Mouse (Mus musculus): ENCODE data around the gene Ube3b. TPM values are rescaled to one million over a fixed set of nuclear protein-coding genes. Genes with fewer than 3 reads are reported as not detected.

Gene Ube3b
- total RNA-seq (2021) = 10 to 100 TPM; 65.9 to 79.5 TPM
- long read RNA-seq, experiment 1, full-length matches to known transcripts = 2 of 18 reads
- long read RNA-seq, experiment 1, partial matches to known transcripts = 15 of 18 reads
- long read RNA-seq, experiment 1, other reads (novel, unspliced or antisense) = 1 of 18 reads
- long read RNA-seq, experiment 2, full-length matches to known transcripts = 24 of 45 reads
- long read RNA-seq, experiment 2, partial matches to known transcripts = 17 of 45 reads
- long read RNA-seq, experiment 2, other reads (novel, unspliced or antisense) = 4 of 45 reads

DNA sequence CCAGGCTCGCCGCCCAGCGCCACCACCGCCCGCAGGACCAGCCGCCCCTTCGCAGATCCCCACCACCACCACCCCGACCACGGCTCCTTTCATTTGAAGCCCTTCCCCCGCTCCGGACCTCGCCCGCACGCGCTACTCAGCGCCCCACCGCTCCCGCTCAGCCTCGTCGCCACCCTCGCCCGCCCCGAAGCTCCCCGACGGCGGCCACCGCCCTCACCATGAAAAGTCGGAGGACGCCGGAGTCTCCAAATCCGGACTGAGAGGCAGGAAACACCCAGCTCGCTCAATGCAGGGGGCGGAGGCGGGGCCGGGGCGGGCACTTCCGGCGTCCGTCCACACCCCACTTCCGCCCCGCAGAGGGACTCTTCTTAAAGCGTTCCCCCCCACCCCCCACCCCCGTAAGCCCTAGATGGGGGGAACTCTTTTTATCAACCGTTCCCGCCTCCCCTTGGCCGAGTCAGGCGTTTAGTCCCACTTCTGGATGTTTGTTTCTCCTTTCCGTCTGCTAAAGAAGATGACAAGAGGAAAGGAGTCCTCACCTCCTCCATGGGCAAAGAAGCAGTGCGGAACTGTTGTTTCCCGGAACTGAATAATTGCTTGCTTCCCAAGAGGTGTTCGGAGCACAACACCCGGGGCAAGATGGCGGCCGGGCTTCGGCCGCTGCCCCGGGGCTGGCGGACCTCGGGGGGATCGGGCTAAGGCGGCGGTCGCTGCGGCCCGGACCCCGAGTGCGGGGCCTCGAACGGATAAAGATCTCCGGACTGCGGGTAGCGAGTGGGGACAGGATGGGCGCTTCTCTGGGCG, at the start of gene Ube3b, which contains the start of gene Kctd10:
Ube3b (plus strand) TSS at position 399 of the 804 bp plus-strand sequence.
Kctd10 (minus strand) TSS at position 300 of the 804 bp plus-strand sequence.
- peak; percentile 93 for DNase-seq

DNA sequence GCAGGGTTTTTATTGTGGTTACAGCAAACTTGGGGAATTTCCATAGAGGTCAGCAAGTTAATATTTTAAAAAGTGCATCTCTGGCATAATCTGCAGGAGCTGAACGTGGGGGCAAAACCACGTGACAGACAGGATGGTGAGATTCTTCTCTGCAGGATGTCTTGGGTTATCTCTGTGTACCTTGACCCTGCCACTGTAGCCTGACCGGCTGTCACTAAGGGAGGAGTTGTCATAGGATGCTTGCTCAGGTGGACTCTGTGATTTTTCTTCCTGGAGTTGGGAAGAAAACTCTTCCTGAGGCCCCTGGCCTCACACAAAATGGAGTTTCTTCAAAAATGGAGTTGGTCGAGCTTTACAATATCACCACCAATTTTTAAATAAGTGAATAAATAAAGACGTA, 37.4 kb upstream of the Ube3b start:
- DNase-seq = no peak

DNA sequence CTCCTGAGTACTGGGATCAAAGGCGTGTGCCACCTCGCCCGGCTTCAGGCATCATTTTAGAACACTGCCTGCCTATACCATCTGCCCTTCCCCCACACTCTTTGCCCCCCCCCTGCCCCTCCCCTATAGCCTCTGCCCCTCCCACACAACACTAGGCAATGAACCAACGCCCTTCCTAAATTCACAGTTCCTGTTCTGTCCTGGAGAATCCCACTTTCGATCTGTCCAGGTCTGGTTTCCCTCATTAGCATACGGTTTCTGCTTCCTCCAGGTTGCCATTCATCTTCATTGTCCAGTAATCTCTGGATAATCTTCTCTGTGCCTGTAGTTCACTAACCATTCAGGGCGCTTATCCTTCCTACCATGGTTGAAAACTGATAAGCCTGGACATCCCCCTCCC, 36.8 kb upstream of the Ube3b start:
- DNase-seq = no peak

DNA sequence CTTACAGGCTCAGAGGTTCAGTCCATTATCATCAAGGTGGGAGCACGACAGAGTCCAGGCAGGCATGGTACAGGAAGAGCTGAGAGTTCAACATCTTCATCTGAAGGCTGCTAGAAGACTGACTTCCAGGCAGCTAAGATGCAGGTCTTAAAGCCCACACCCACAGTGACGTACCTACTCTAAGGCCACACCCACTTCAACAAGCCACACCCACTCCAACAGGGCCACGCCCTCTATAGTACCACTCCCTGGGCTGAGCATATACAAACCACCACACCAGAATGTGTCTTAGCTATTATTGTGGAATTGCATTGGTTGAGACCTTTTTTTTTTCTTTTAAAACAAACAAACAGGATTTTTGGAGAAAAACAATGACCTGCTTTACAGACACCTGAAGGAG, 34.9 kb upstream of the Ube3b start:
- no peak for DNase-seq

DNA sequence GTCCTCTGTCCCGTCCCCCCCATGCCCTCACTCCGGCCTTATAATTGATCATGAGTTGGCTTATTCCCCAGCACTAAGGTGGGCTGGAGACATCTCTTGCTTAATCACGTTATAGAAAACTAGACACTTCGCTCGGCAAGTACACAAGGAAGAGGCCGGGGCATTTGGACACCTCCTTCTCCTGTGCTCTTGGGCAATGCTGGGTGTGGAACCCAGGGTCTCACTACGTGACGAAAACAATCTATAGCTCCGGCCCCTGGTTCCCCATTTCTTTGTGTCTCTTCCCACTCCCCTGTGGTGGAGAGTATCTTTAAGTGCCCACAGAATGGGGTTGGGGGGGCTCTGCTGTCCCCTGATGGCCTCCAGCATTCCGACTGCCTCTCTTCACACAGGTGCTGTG, 33.4 kb upstream of the Ube3b start:
- DNase-seq = no peak

DNA sequence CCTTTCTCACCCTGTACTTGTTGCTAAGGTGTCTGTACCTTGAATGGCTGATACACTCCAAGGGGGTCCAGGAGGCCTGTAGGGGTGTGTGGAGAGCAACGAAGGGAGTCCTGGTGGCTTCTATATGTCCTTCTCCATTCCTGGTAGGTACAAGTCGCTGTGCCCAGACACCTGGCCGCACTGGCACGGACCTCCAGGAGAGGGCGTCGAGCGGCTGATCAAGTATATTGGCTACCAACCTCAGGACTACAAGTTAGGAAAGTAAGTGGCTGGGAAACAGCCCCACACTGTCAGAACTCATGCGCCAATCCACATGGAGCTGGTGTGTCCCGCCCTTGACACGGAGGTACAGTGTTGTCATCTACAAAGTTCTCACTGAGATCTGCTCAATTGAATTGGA, 28.9 kb upstream of the Ube3b start:
- no peak for DNase-seq

DNA sequence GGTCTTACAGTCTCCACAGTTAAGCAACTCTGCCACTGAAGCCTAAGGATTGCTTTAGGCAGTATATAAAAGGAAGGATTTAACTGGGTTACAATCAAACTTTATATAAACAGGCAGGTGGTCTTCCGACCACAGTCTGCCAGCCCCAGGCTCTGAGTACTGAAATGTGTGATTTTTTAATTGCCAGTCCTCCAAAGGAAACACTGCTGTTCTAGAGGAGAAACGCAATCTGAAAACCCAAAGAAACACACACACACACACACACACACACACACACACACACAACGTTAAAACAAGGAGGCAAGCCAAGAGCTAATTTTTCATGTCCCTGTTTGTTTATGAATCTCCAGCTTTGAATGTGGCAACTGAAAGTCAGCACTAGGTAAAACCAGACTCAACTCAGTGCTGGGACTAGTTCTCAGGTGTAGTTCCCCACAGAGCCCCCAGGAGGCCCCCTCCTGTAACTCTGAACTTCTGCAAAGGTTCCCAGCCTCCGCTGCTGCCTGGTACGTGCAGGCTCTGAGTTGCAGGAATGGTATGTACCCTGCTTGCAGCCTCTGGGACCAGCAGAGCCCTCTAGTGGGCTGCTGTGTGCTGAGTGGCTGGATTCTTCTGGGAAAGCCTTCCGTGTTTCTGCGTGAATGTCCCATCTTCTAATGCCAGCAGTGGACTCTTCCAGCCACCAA, 24.0 kb upstream of the Ube3b start:
- DNase-seq = peak; percentile 81

DNA sequence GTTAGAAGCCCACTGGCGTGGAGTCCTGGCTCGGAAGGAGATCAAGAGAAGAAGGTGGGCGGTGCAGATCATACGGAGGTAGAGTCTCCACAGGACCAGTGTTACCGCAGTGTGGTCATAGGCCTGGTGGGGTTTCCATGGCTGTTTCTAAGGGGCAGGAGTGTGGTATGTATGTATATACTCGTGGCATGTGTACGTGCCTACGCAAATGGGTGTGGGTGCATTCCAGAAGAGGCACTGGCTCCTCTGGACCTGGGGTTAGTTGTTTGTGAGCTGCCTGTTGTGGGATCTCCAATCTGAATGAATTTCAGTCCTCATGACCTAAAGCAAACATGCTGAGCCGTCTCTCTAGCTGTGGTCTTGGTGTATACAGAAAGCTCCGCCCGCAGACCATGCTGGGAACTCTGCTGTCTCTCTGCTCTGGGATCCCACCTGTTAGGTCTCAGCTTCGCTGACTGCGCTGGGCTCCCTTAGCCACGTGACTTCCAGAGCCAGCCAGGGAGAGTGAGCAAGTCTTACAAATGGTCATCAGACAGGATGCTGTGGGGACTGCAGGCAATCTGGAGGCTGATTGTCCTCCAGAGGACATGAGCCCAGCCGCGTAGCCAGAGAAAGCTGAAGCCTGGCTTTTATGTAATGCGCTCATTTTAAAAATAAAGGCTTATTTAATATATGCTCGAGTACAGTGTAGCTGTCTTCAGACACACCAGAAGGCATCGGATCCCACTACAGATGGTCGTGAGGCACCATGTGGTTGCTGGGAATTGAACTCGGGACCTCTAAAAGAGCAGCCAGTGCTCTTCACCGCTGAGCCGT, 23.3 kb upstream of the Ube3b start:
- no peak for DNase-seq

DNA sequence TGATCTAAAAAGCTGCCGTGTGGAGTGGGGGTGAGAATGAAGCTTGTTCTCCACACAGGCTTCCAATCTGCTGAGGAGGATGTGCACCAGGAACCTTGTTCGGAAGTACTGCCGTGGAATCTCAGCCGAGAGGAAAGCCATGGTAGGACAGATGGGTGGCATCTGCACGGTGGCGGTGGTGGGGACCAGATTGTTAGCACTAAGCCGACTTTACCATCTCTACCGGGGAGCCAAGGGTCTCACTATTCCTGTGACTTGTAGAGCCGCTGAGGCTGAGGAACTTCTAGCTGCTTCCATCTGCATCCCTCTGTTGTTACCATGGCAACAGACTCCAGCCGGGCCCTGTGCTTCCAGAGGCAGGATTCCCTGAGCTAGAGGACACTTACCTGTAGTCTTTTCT, 21.6 kb upstream of the Ube3b start:
- DNase-seq = no peak

DNA sequence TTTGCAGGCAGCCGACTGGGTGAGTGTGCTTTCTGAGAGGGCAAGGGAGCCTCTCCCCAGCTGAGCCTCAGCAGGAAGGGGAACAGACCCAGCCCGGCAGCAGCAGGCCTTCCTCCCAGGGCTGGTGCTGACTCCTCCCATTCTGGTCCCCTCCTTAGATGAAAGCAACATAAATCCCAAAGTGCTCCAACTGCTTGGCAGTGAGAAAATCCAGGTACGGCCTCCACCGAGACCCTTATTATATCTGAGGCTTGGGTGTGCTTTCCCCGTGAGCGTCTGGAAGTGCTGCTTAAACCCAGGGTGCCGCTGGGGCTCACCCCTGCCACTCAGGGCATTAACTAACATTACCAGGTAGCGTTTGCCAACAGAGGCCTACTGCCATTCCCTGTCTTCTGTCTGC, 20.8 kb upstream of the Ube3b start:
- DNase-seq = no peak

DNA sequence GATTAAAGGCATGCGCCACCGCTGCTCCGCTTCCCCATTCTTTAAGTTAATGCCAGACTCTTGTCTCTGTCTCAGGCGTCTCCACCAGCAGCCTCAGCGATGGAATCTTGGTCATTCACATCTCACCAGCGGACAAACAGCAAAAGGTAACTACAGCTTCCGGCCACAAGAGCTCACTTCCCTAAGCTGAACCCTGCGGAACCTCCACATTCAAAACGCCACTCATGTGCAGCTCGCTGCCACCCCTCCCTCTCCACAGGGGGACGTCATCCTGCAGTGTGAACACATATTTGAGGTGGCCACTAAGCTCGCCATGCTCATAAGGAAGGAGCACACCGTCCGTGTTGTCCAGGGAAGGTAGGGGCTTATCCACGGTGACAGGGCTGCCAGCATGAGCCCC, 19.4 kb upstream of the Ube3b start:
- no peak for DNase-seq

DNA sequence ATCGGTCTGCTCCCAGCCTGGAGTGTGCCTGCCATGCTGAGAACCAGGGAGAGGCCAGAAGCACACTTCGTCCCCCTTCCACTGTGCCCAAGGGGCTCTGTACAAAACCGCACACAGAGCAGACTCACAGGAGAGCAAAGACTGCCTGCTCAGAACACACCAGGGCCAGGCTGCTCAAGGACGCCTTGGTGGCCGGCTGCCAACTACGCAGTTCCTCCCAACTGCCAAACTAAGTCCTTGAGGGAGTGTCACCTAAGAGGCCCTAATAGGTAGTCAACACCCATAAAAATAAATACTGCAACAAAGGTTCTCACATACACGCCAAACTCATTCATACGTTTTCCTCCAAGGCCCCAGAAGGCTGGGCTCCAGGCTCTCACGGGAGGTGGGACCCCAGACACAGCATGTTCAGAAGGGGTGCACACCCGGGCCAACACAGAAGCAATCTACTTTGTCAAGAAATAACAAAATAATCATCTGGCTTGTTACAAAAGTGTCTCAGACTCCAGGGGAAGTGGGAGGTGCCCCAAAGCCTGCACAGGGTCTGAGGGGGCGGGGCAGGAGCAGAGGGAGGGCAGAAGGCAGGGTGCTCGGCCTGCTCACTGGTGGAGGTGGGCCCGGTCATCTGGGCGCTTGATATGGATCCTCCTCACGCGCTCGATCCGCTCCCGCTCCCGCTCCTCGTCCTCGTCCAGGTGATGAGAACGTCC, 15.2 kb upstream of the Ube3b start:
- peak; percentile 78 for DNase-seq

DNA sequence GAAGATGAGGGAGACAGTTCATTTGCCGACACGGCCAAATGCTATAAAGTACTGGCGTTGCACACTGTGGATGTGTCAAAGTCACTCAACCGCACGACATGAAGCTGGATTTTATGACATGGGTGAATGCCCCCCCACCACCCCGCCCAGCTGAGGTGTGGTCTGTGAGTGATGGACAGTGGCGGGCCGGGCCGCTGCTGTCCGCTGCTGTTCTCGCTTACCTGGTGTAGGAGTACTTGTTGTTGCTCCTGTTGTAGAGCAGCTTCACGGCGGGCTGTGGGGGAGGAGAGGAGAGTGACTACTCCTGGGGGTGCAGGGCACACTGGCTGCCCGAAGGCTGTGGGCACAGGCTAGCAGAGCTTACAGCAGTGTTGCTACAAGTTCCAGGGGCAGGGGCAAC, 12.3 kb upstream of the Ube3b start:
- DNase-seq = no peak

DNA sequence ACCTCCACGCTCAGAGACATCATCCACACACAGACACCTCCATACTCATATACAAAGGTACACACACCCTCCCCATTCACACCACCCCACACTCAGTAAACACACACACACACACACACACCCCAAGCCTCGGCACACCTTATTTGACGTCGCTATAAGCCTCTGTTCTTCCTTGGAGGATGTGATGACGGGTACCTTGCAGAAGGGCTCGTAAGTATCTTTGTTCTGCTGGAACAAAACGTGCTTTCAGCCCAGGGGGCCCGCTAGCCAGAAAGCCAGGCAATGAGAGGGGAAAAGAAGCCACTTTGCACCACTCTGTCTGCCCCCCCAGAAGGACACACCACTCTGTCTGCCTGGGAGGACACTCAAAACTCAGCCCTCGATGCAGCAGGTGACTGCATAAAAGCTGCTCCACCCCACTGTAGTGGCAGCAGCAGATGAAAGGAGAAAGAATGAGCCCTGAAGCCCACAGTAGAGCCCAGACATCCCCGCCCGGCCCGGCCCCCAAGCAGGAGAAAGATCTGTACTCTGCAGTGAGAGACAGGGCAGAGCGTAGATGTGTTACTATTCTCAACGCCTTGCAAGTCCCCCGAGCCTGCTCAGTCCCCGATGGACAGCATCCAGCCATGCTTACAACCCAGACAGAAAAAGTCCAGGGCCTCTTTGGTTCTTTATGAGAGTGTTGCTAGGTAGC, 11.5 kb upstream of the Ube3b start:
- DNase-seq = no peak

DNA sequence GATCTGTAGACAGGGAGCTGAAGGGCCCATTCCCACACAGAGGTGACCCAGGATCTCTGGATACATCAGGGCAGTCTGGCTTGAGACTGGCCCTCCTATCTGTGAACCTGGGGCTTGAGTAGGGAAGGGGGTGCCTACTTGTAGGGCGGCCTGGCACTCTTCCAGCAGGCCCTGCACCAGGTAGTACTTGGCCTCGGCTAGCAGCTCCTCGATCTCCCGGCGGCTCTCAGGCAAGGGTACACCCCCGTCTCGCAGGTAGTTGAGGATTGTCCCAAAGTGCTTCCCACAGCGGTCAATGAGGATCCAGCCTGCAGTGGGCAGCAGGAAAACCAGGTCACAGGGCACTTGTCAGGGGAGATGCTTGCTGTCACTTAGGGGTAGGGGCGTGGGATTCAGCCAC, 10.5 kb upstream of the Ube3b start:
- DNase-seq = no peak

DNA sequence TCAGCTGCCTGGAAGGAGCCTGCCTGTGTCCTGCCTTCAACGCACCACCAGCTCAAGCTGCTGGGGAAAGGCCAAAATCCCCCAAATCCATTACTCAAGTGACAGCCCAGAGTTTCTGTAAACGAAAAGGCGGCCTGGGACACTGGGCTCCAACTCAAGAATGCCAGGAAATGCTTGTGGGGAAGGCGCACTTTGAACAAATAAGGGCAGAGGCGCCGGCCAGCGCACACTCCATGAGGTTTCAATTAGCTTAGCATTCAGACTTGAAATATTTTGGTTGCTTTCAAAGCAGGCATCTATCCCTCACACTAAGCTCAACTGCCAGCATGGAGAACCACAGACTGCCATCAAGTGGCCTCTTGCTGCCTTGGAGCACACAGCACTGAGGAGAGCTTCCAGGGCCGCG, 10.0 kb upstream of the Ube3b start:
- no peak for DNase-seq

DNA sequence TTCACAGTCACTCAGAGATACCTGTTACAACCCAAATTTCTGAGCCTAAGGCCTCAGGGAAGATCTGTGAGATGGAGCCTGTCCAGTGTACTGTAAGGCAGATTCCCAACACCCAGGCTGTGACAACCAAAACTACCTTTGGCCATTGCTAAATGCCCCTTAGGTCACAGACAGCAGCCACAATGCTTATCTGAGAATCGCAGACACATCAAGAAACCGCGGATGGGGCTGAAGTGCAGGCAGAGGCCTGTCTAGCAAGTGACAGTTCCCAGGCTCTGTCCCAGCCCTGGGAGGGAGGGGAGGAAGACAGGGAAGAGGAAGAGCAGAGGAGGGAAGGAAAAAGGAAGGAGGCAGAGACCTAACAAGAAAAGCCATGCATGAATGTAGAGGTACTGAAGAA, 9.1 kb upstream of the Ube3b start:
- no peak for DNase-seq

DNA sequence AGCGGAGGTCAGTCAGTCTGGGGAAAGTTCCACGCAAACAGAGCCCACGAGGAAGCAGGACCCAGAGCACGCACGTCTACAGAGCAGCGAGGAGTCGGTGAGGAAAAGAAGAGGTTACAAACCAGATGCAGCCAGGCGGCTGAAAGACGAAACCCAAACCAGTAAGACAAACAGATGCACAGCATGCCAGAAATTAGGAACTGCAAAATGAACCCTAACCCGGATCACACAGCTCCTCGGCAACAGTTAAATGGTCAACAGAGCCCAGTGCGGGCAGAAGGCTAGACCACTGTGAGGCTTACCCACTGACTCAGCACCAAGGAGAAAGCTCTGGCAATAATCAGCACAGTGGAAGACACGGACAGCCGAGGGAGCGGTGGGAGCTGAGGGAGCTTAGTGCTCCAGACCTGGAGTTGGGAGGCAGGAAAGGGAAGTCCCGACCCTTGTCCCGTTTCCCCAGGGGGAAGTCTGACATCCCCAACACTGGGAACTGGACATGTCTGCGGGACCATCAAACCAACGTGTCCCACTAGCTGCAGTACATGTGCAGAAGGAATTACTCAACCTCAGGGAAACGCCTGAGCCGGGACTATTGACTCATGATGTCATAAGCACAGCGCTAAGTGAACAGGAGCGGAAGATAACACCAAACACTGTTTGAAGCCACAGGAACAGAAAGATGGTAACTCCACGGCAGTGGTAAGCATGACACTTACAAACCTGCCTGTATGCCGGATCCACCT, 8.5 kb upstream of the Ube3b start:
- DNase-seq = no peak

DNA sequence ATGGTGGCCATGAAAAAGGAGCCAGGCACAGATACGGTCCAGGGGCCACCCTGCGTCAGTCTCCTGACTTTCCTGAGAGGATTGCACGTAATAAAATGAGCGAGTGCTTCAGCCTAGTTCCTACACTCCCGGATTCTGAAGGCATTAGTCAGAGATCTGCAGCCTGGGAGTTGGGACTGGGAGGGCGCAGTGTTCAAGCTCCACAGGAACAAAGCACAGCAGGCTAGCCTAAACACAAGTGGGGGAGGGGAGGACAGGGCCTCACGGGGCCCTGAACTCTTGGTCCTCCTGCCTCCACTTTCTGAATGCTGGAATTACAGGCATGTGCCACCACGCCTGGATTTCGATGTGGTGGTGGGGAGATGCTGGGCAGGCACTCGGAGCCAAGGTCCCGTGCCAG, 7.8 kb upstream of the Ube3b start:
- DNase-seq = no peak

DNA sequence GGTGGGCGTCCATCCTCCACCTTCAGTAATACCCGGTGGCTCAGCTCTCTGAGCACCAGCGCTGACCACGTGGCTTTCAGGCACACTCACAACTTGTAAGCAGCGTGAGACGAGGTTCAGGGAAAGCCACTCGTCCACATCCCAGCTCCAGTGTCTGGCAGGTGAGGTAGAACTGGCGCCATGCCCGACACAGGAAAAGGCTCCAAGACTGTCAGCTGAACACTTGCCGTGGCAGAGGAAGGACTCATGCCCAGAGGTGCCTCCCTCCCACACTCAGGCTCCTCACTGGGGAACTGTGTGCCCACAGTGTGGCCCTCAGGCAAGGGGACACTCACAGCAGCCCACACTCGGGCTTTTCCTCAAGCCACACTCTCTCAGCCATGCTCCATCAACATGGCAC, 7.2 kb upstream of the Ube3b start:
- DNase-seq = no peak
